Mouse (Mus musculus) left cerebral cortex, adult 18-20 months (tissue): ENCODE data around the gene Otud7a. TPM values are rescaled to one million over a fixed set of nuclear protein-coding genes. Genes with fewer than 3 reads are reported as not detected.

ENCODE experiments used
- DNase-seq, 2 experiments: peaks; one replicate each; pipeline ENCODE4 v3.0.0; 2021 to 2022; ENCODE audit warnings: low spot score in 2 of 2, mixed read lengths in 1 of 2
- total RNA-seq, 2 experiments: library from RNA; stranded (reverse); gene quantifications; 2 replicates each; pipeline ENCODE4 v1.2.3; 2021

The Otud7a gene
- total RNA-seq, 2 experiments from 2014 or later: 70.7 to 76.8 TPM

DNA sequence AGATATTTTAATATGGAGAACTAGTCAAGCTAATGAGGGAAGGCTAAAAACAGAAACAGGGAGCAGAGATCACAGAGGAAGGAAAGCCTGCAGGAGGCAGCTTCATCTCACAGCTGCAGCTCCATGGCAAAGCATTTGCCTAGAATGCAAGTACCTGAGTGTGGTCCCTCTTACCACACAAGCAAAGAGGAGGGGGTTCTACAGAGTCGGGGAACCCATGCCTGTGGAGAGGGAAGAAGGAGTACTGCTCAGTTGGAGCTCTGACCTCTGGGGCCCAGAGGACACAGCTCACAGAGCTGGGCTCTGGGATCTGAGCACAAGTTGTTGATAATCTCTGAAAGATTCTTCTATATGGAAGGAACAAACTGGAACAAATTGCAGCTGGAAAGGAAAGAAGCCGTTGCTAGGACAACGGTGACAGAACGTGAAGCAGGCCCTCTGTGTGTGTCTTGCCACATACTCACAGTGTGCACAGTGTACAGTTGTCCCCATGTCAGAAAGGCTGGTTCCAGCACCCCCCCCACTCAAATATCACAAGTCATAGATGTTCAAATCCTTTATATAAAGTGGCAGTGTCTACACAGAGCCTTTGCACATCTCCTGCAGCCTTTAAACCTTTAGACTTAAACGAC, 324.0 kb downstream of the Otud7a start:
- DNase-seq: no peak

DNA sequence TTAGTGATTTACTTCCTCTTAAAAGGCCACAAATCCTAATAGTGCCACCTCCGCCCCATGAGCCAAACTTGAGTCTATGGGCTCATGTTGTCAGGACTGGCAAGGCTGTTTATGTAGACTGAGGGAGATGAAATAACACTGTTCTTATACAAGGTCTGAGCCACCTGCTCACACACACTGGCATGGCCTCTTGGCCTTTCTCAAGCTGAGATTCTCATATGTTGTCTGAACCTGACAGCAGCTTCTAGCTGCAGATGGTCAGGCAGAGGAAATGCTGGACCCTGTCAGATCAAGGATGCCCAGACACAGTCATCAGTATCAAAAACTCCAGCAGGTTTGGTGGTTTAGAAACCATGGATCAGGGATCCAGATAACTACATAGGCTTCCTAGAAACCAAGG, 328.7 kb downstream of the Otud7a start:
- DNase-seq: no peak

DNA sequence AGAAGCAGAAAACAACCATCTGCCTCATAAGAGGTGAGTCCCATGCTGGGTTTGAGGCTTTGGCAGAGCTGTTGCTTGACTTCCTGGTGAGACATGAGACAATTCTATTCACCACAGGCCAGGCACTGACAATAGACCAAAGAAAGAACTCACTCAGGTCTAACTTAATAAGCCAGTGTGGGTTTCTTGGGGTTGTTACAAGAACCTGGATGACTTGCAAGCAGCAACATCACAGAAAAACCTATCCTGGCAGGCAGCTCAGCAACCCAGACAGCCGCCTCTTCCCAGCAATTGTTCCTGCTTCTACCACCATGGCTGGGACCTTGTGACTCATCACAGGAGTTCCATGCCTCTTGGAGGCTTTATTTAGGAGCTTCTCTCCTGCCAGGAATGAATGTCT, 329.7 kb downstream of the Otud7a start:
- DNase-seq: peak; percentile 52 to 55

DNA sequence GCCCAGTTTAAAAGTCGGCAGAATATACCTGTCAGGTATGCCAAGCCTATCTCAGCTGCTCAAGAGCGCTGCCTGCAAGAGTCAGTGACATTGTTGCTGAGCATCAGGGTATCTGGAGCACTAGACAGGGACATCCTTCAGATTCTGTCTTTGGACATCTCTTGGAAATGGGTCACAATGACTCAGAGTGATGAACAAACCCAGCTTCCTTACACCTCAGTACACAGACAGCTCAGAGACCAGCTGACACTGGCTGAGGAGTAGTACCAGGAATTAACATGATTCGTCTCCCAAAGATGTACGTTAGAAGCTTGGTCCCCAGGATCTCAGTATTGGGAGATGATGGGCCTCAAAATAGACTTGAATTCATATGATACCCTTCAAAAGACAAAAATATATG, 332.8 kb downstream of the Otud7a start:
- no peak for DNase-seq

DNA sequence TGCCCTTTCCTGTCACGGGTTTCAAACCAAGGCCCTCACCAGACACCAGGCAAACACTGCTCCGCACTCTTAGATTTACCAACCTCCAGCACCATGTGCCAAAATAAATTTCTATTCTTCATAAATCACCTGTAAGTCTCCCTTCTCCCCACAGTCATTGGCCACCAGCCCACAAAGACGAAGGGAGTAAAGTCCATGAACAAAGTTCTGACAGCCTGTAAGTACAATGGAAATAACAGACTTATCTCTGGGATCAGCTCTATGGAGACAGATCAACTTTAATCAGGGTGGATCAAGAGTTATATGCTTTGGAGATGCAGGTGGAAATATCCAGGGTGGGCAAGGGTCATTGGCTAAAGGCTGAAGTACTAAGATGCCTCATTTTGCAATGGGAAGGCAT, 336.3 kb downstream of the Otud7a start:
- DNase-seq: no peak

DNA sequence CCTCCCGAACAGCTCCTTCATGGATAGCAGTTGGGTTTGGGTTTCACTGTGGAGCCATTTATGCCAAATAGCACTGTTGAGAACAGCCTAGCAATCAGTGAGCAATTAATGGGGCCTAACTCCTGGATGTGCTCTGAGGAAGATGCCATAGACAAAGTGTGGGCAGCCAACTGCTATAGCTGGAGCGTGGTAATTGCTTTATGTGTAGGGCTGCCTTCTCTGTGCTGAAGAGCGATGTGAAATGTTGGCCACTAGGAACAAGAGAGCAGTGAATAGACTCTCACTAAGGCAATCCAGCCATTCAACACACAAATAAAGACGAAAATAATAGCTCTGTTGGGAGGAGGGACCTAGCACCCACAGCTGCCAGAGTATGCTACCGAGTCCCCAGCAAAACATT, 345.2 kb downstream of the Otud7a start:
- DNase-seq: no peak

DNA sequence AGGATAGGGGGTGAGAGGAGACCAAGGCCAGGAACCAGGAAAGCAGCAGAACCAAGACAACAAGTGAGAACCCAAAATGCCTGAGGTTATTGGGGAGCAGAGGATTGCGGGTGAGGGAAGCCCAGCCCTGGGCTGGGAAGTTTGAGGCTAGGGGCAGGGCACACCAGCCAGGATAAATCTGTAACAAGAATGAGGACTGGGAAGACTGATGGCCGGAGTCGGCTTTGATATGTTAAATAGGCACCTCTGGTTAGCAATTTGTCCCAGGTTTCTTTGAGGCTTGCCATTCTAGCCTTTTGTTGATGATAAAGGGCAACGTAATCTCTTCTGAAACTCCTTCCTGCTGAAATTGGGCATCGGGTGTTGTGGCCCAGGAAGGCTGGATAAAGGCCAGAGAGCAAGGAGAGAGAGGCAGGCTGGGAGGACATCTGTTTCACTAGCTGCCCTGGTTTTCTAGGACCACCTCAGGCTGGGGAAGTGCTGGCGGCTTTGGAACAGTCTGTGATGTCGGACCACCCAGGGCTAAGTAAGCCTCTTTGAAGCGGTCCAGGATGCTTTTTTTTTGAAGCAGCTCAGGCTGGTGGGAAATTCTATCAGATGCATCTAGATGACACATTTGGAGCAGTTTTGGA, 351.6 kb downstream of the Otud7a start:
- no peak for DNase-seq

DNA sequence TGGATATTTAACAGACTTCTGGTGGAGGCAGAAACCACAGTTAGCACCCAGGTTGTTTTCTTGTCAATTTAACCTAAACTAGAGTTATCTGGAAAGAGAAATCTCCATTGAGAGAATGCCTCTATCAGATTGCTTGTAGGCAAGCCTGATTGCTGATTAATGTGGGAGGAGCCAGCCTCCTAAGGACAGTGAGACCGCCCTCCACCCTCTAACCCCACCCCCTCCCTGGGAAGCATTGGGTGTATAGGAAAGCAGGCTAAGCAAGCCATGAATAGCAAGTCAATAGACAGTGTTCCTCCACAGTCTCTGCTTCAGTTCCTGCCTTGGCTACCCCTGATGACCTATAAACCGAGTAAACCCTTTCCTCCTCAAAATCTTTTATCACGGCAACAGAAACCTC, 353.9 kb downstream of the Otud7a start:
- DNase-seq: no peak

DNA sequence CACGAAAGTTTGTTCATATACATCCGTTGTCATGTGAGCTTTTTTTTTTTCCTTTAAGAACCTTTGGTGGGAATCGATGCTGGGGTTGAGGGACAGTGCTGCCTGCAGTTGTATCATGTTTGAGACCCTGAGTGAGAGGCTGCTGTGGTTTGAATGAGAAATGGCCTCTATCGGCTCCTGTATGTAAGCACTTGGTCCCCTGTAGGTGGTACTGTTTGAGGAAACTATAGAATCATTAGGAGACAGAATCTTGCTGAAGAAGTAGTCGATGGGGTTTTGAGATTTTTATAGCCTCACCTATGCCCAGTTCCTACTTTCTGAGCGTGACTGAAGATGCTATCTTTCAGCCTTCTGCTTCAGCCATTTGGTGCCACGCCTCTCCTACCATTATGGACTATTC, 354.8 kb downstream of the Otud7a start:
- DNase-seq: no peak

DNA sequence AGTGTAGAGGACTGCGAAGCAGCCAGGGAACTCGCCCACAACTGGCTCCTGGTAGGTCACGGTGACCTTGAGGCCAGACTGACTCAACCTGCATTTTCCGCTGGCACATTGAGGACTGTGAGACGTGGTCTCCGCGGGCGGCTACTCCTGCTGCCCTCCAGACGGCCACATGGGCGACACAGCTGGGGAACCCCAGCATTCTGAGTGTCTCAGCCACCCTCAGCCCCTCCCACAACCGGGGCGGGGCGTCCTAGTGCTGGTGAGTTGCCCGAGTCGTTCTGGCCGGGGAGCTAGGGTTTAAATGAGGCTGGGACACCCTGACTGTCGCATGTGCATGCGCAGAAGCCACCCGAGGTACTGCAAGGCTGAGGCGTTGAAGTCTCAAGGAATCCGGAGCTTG, 358.2 kb downstream of the Otud7a start:
- DNase-seq: no peak

Other genes with a start within 250 kb of the Otud7a start
- 10 to 100 TPM; 24.3 to 27.3 TPM for gene Chrna7, start 232.2 kb upstream of the Otud7a start, total RNA-seq